Mouse (Mus musculus): ENCODE measurements at regions not wholly inside any gene's neighbourhood (a gene's known extent, or its start where the extent isn't known, plus 50 kb on each side); places are given as distances from the start of the nearest gene placed in this dataset.

DNA sequence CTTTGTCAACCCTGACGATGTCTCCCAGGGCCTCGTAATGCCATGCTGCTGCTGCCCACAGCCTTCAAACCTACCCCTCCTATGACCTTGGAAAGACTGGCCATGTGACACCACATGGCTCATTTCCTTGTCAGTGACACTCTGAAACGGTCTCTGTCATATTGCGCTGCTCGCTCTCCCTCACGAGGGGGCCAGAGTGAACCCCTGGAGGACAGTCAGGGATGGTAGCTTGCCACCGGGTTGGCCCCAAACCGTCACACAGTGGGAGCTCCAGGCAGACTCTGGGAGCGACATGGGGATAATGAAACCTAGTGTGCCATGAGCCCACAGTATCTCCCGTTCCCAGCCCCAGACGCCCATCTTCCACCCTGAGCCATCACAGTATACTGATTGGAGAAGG is 188.8 kb downstream of the Bmp7 start:
- no peak for DNase-seq
- no peaks in the 10 kb centered on the region for H3K4me1 ChIP-seq (ENCODE audit: control insufficient read depth, insufficient read depth, low read length)
- H3K79me2 ChIP-seq (replicated peaks; ENCODE audit: control insufficient read depth, insufficient read depth, low read length), result no peaks in the 10 kb centered on the region
- H3K27me3 ChIP-seq (ENCODE audit: control insufficient read depth, insufficient read depth, low read length), result 0 out of 2 replicates have a peak, but pooled peaks cover 1% of the 10 kb centered on the region
- intact Hi-C loops (cut with DNase I), result loop anchor here (10.0 kb wide), 1 partner anchor 527 kb away; no protein-coding TSS in a partner anchor
- no peak overlapping the region for H3K4me3 ChIP-seq
- no peak overlapping the region for H3K27ac ChIP-seq
- no peak overlapping the region for H3K9ac ChIP-seq (ENCODE audit: low read depth, low read length)
- 78% methylated on average over 11 of the region's 11 CpGs for WGBS
- TF ChIP-seq POLR2A (IDR thresholded peaks at IDR 0.05; ENCODE audit: insufficient read depth, low read depth, low read length), result no peak
- no peak for TF ChIP-seq EP300 (IDR thresholded peaks at IDR 0.05; ENCODE audit: insufficient read depth, low read depth, low read length)
- no peak for TF ChIP-seq CTCF (IDR thresholded peaks at IDR 0.05)
- no peaks in the 10 kb centered on the region for H3K36me3 ChIP-seq (ENCODE audit: control insufficient read depth, insufficient read depth, low read length)

DNA sequence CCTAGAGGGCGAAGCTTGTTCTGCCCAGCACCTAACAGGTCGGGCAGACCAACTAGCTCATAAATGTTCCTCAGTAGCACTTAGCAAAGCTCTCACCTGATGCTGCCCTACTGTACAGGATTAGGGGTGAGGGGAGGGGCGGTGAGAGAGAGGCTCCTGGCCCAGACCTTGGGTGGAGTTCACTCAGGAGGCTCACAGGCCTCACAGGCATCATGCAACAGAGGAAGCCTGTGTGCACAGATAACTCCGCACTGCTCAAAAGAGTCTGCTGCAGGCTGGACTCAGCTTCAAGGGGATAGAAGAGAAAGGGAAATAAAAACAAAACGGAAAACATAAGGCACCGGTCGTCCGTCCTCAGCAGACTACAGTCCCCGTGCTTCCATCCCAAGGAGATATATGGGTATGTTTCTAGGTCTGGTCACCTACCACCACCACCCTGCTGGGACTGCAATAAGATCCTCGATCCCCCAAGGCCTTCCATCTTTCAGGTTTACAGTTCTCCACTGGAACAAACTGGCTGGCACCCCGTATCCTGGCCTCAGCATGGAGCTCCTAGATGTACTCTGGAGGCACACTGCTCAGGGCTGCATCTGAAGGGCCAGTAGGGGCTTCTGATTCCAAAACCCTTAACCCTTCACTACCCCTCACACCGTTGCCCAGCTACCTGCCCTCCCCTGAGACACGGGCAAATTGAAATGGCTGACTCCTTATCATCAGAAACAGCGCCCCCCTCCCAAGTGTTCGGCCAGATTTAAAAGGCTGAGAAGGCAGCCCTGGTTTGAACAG is 184.2 kb downstream of the Bmp7 start:
- H3K4me1 ChIP-seq (ENCODE audit: control insufficient read depth, insufficient read depth, low read length), result no peaks in the 10 kb centered on the region
- H3K79me2 ChIP-seq (replicated peaks; ENCODE audit: control insufficient read depth, insufficient read depth, low read length), result no peaks in the 10 kb centered on the region
- no peak overlapping the region for H3K4me3 ChIP-seq
- DNase-seq, result no peak
- 45% methylated on average over 15 of the region's 15 CpGs for WGBS
- no peak overlapping the region for H3K9ac ChIP-seq (ENCODE audit: low read depth, low read length)
- H3K36me3 ChIP-seq (ENCODE audit: control insufficient read depth, insufficient read depth, low read length), result no peaks in the 10 kb centered on the region
- H3K27me3 ChIP-seq (ENCODE audit: control insufficient read depth, insufficient read depth, low read length), result 0 out of 2 replicates have a peak, but pooled peaks cover 1% of the 10 kb centered on the region
- no peak overlapping the region for H3K27ac ChIP-seq
- TF ChIP-seq CTCF (IDR thresholded peaks at IDR 0.05) (no peak), EP300 (IDR thresholded peaks at IDR 0.05; ENCODE audit: insufficient read depth, low read depth, low read length) (no peak), POLR2A (IDR thresholded peaks at IDR 0.05; ENCODE audit: insufficient read depth, low read depth, low read length) (no peak)
- intact Hi-C loops (cut with DNase I), result loop anchor here (10.0 kb wide), 1 partner anchor 531 kb away; no protein-coding TSS in a partner anchor

DNA sequence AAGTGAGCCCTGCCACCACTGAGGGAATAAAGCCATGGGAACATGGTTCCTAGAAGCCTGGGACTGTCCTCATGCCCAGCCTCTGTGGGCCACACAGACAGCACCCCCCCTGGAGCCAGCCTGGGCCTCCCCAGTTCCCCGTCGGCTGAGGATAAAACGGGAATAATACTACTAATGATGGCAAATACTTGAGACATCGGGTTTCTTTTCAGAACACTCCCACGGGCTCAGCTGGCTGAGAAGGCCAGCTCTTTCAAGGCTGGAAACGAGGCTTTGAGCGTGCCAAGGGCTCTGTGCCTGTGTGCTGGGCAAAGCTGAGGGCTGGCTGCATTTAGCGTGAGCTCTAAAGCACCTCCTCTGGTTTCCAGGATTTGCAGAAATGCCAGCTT is 183.7 kb downstream of the Bmp7 start:
- Histone ChIP-seq H3K36me3 (ENCODE audit: control insufficient read depth, insufficient read depth, low read length) (no peaks in the 10 kb centered on the region), H3K4me1 (ENCODE audit: control insufficient read depth, insufficient read depth, low read length) (no peaks in the 10 kb centered on the region), H3K9ac (ENCODE audit: low read depth, low read length) (no peak overlapping the region), H3K27ac (no peak overlapping the region), H3K4me3 (no peak overlapping the region), H3K79me2 (replicated peaks; ENCODE audit: control insufficient read depth, insufficient read depth, low read length) (no peaks in the 10 kb centered on the region), H3K27me3 (ENCODE audit: control insufficient read depth, insufficient read depth, low read length) (0 out of 2 replicates have a peak, but pooled peaks cover 1% of the 10 kb centered on the region)
- intact Hi-C loops (cut with DNase I), result loop anchor here (10.0 kb wide), 1 partner anchor 532 kb away; no protein-coding TSS in a partner anchor
- 28% methylated on average over 8 of the region's 8 CpGs for WGBS
- TF ChIP-seq EP300 (IDR thresholded peaks at IDR 0.05; ENCODE audit: insufficient read depth, low read depth, low read length) (no peak), CTCF (IDR thresholded peaks at IDR 0.05) (no peak), POLR2A (IDR thresholded peaks at IDR 0.05; ENCODE audit: insufficient read depth, low read depth, low read length) (no peak)
- DNase-seq, result no peak

DNA sequence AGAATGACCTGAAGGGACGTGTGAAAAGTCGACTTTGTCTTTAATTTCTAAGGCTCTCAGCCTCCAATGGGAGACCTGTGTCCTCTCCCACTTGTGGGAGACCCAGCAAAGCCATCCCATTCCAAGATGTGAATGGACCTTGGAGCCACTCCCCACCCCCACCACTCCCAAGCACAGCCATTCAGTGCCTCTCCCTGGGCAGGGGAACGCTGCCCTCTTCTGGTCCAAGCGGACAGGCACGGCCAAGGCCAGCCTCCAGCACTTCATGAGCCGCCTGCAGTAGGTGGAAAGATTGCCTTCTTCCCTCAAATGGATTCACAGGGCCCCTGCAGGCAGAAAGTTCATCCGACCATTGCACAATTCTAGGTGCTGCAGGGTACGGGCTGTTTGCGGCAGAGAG is 181.6 kb downstream of the Bmp7 start:
- no peak overlapping the region for H3K4me3 ChIP-seq
- intact Hi-C loops (cut with DNase I), result loop anchor here (10.0 kb wide), 1 partner anchor 534 kb away; no protein-coding TSS in a partner anchor
- H3K79me2 ChIP-seq (replicated peaks; ENCODE audit: control insufficient read depth, insufficient read depth, low read length), result no peaks in the 10 kb centered on the region
- peak; percentile 60 for TF ChIP-seq CTCF (IDR thresholded peaks at IDR 0.05)
- TF ChIP-seq POLR2A (IDR thresholded peaks at IDR 0.05; ENCODE audit: insufficient read depth, low read depth, low read length), result no peak
- no peaks in the 10 kb centered on the region for H3K4me1 ChIP-seq (ENCODE audit: control insufficient read depth, insufficient read depth, low read length)
- H3K27ac ChIP-seq, result no peak overlapping the region
- H3K36me3 ChIP-seq (ENCODE audit: control insufficient read depth, insufficient read depth, low read length), result no peaks in the 10 kb centered on the region
- H3K27me3 ChIP-seq (ENCODE audit: control insufficient read depth, insufficient read depth, low read length), result 0 out of 2 replicates have a peak, but pooled peaks cover 1% of the 10 kb centered on the region
- no peak overlapping the region for H3K9ac ChIP-seq (ENCODE audit: low read depth, low read length)
- 13% methylated on average over 9 of the region's 9 CpGs for WGBS
- DNase-seq, result peak; percentile 8 to 36

DNA sequence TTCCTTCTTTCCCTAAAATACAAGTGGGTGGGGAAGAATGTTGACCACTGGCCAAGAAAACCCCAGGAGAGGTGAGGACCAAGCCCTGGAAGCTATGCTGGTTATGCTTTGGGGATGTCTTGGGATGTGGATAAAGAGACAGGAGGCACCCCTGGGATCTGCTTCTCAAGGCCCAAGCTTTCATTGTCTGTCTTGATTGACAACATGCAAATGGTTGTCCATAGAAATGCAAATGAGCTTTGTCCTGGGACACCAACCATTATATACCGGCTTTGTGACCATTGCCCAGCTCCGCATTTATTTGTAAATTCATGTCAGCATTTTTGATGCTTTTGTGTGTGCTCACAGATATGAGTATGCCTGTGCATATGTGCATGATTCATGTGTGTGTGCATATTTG is 174.9 kb downstream of the Bmp7 start:
- no peak for TF ChIP-seq CTCF (IDR thresholded peaks at IDR 0.05)
- TF ChIP-seq POLR2A (IDR thresholded peaks at IDR 0.05; ENCODE audit: insufficient read depth, low read depth, low read length), result no peak
- no peak for TF ChIP-seq EP300 (IDR thresholded peaks at IDR 0.05; ENCODE audit: insufficient read depth, low read depth, low read length)
- Histone ChIP-seq H3K4me1 (ENCODE audit: control insufficient read depth, insufficient read depth, low read length) (no peaks in the 10 kb centered on the region), H3K36me3 (ENCODE audit: control insufficient read depth, insufficient read depth, low read length) (no peaks in the 10 kb centered on the region), H3K27ac (no peak overlapping the region), H3K79me2 (replicated peaks; ENCODE audit: control insufficient read depth, insufficient read depth, low read length) (no peaks in the 10 kb centered on the region), H3K27me3 (ENCODE audit: control insufficient read depth, insufficient read depth, low read length) (no peaks in the 10 kb centered on the region), H3K4me3 (no peak overlapping the region), H3K9ac (ENCODE audit: low read depth, low read length) (no peak overlapping the region)
- intact Hi-C loops (cut with DNase I), result no loop called here
- WGBS, result 82% methylated on average over 2 of the region's 2 CpGs
- DNase-seq, result no peak

DNA sequence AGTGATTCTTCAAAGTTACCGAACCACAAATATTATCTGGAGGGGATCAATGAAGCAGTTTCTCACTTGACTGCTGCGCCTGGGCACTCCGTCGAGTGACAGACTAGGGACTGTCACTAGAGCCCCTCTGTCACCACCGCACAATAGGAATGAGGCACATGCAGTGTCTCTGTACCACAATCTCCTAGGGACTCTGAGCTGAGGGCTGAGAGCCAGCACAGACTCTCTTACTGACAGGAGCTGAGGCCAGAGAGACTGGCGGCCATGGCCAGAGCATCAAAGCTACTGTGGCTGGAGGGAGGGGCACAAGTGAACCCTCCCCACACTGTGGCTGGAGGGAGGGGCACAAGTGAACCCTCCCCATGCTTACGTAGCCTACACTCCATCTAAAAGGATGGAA is 173.7 kb downstream of the Bmp7 start:
- intact Hi-C loops (cut with DNase I), result no loop called here
- no peak overlapping the region for H3K27ac ChIP-seq
- DNase-seq, result no peak
- TF ChIP-seq POLR2A (IDR thresholded peaks at IDR 0.05; ENCODE audit: insufficient read depth, low read depth, low read length) (no peak), EP300 (IDR thresholded peaks at IDR 0.05; ENCODE audit: insufficient read depth, low read depth, low read length) (no peak), CTCF (IDR thresholded peaks at IDR 0.05) (no peak)
- WGBS, result 61% methylated on average over 7 of the region's 7 CpGs
- H3K79me2 ChIP-seq (replicated peaks; ENCODE audit: control insufficient read depth, insufficient read depth, low read length), result no peaks in the 10 kb centered on the region
- no peaks in the 10 kb centered on the region for H3K36me3 ChIP-seq (ENCODE audit: control insufficient read depth, insufficient read depth, low read length)
- H3K27me3 ChIP-seq (ENCODE audit: control insufficient read depth, insufficient read depth, low read length), result no peaks in the 10 kb centered on the region
- H3K4me1 ChIP-seq (ENCODE audit: control insufficient read depth, insufficient read depth, low read length), result no peaks in the 10 kb centered on the region
- H3K9ac ChIP-seq (ENCODE audit: low read depth, low read length), result no peak overlapping the region
- no peak overlapping the region for H3K4me3 ChIP-seq
